Mouse (Mus musculus) kidney, embryonic 16.5 days (tissue): ENCODE measurements around the gene Sbf1. TPM values are rescaled to one million over a fixed set of nuclear protein-coding genes. Genes with fewer than 3 reads are reported as not detected.

Source experiments
- ATAC-seq: fragments of 200-750 bp; cut with Nextera tagmentation; 2 replicates; pipeline ENCODE4 v1.8.0; 2017; ENCODE audit warnings: moderate TSS enrichment; ENCODE audit not compliant: low FRiP score, low TSS enrichment
- H3K27ac ChIP-seq: fragments of 300-500 bp; sonication (generic); 2 replicates; pipeline ENCODE4 v1.5.1; 2014; ENCODE audit warnings: low read length
- H3K27me3 ChIP-seq: fragments of 300-500 bp; sonication (generic); 2 replicates; pipeline ENCODE4 v1.6.1; 2014; ENCODE audit warnings: low read length, control low read depth, mixed read lengths; ENCODE audit not compliant: insufficient read depth
- H3K36me3 ChIP-seq: fragments of 300-500 bp; sonication (generic); 2 replicates; pipeline ENCODE4 v1.6.1; 2014; ENCODE audit warnings: low read length, control low read depth, mixed read lengths; ENCODE audit not compliant: insufficient read depth
- H3K4me1 ChIP-seq: fragments of 300-500 bp; sonication (generic); 2 replicates; pipeline ENCODE4 v1.6.1; 2014; ENCODE audit warnings: low read length, control low read depth, mixed read lengths; ENCODE audit not compliant: insufficient read depth
- H3K4me2 ChIP-seq: fragments of 300-500 bp; sonication (generic); replicated peaks from 2 replicates; pipeline ENCODE4 v1.6.1; 2014; ENCODE audit warnings: low read depth, low read length
- H3K4me3 ChIP-seq: fragments of 300-500 bp; sonication (generic); 2 replicates; pipeline ENCODE4 v1.5.1; 2014; ENCODE audit warnings: mild to moderate bottlenecking, low read length
- H3K9ac ChIP-seq: fragments of 300-500 bp; sonication (generic); replicated peaks from 2 replicates; pipeline ENCODE4 v1.6.1; 2014; ENCODE audit warnings: low read length
- H3K9me3 ChIP-seq: fragments of 300-500 bp; sonication (generic); 2 replicates; pipeline ENCODE4 v1.6.1; 2016; ENCODE audit warnings: low read length, control low read depth
- WGBS: fragments of 180-500 bp; shearing (Covaris S2); extraction: QIAGEN DNeasy Blood & Tissue Kit; methylation state at CpG from one replicate; pipeline ENCODE4 v1.1.7; 2014; 5-methylcytosine and 5-hydroxymethylcytosine counted together
- polyA plus RNA-seq: library from polyadenylated mRNA; unstranded; fragments of >200 nt; fragmentation: Nextera tagmentation; extraction: Ambion mirVana; gene quantifications from 2 replicates; pipeline ENCODE4 v1.2.1, GENCODE M21; 2015

Gene Sbf1
- polyA plus RNA-seq, 1 experiment from 2014 or later: 49.3 TPM

- 0 out of 2 replicates have a peak overlapping the region, but pooled peaks have one; percentile 38 for H3K4me3 ChIP-seq
- no peak overlapping the region for H3K9ac ChIP-seq
- no peaks in the 10 kb centered on the region for H3K36me3 ChIP-seq
- ATAC-seq: no peak
- H3K4me2 ChIP-seq: peak overlapping the region; percentile 57; the same call in 1 of the 2 replicates
- peaks cover 5% of the 10 kb centered on the region; the same call in 1 of the 2 replicates for H3K4me1 ChIP-seq
- 81% methylated on average over 4 of the region's 4 CpGs for WGBS
- H3K27ac ChIP-seq: no peak overlapping the region
- H3K27me3 ChIP-seq: peaks cover 9% of the 10 kb centered on the region
- no peaks in the 10 kb centered on the region for H3K9me3 ChIP-seq
Observed at GRCm38 (mm10) chr15:89323656-89324055, 8.5 kb upstream of the Sbf1 start.

- ATAC-seq: peak; percentile 67
- 4% methylated on average over 24 of the region's 26 CpGs for WGBS
- Histone ChIP-seq H3K9ac (peak within 1 kb of the TSS; percentile 43), H3K36me3 (no peaks in the 10 kb centered on the region), H3K4me2 (peak within 1 kb of the TSS; percentile 57), H3K27me3 (peaks cover 9% of the 10 kb centered on the region), H3K4me3 (peak within 1 kb of the TSS; percentile 38), H3K27ac (no peak within 1 kb of the TSS), H3K4me1 (peaks cover 5% of the 10 kb centered on the region; the same call in 1 of the 2 replicates), H3K9me3 (no peaks in the 10 kb centered on the region)
Observed at GRCm38 (mm10) chr15:89322670-89323522, 7.8 kb upstream of the Sbf1 start, which contains the start of gene Adm2. Gene Adm2 (plus strand): TSS chr15:89322720.

- WGBS: 83% methylated on average over 8 of the region's 8 CpGs
- no peak for ATAC-seq
- Histone ChIP-seq H3K36me3 (no peaks in the 10 kb centered on the region), H3K4me3 (no peak overlapping the region), H3K27ac (no peak overlapping the region), H3K9me3 (no peaks in the 10 kb centered on the region), H3K4me2 (no peak overlapping the region), H3K9ac (no peak overlapping the region), H3K27me3 (peaks cover 9% of the 10 kb centered on the region), H3K4me1 (peaks cover 5% of the 10 kb centered on the region; the same call in 1 of the 2 replicates)
Observed at GRCm38 (mm10) chr15:89321264-89321663, 6.2 kb upstream of the Sbf1 start.

- Histone ChIP-seq H3K4me3 (no peak overlapping the region), H3K4me1 (peaks cover 18% of the 10 kb centered on the region), H3K36me3 (no peaks in the 10 kb centered on the region), H3K9me3 (no peaks in the 10 kb centered on the region), H3K4me2 (peak overlapping the region; percentile 60; the same call in 1 of the 2 replicates), H3K9ac (no peak overlapping the region), H3K27ac (no peak overlapping the region), H3K27me3 (no peaks in the 10 kb centered on the region)
- WGBS: 74% methylated on average over 11 of the region's 11 CpGs
- no peak for ATAC-seq
Observed at GRCm38 (mm10) chr15:89316146-89316545, 1.0 kb upstream of the Sbf1 start.

- H3K27ac ChIP-seq: 0 out of 2 replicates have a peak overlapping the region, but pooled peaks have one; percentile 28
- no peaks in the 10 kb centered on the region for H3K27me3 ChIP-seq
- WGBS: under 1% methylated on average over 58 of the region's 58 CpGs
Observed at GRCm38 (mm10) chr15:89314511-89315189, 461 bp downstream of the Sbf1 start.

GRCm38 (mm10) chr15:89314107-89314506, 1.0 kb downstream of the Sbf1 start:
- peak overlapping the region; percentile 89 for H3K4me2 ChIP-seq
- H3K4me1 ChIP-seq: peaks cover 18% of the 10 kb centered on the region
- WGBS: 29% methylated on average over 3 of the region's 3 CpGs
- H3K9me3 ChIP-seq: no peaks in the 10 kb centered on the region
- H3K4me3 ChIP-seq: peak overlapping the region; percentile 81
- no peaks in the 10 kb centered on the region for H3K27me3 ChIP-seq
- H3K36me3 ChIP-seq: no peaks in the 10 kb centered on the region
- H3K27ac ChIP-seq: no peak overlapping the region
- H3K9ac ChIP-seq: peak overlapping the region; percentile 79
- ATAC-seq: no peak

More at GRCm38 (mm10) chr15:89314511-89315189, 461 bp downstream of the Sbf1 start:
- peak; percentile 55 for ATAC-seq
- H3K9ac ChIP-seq: peak overlapping the region; percentile 79
- H3K4me1 ChIP-seq: peaks cover 18% of the 10 kb centered on the region
- no peaks in the 10 kb centered on the region for H3K36me3 ChIP-seq
- H3K4me3 ChIP-seq: peak overlapping the region; percentile 81
- no peaks in the 10 kb centered on the region for H3K9me3 ChIP-seq
- H3K4me2 ChIP-seq: peak overlapping the region; percentile 89

GRCm38 (mm10) chr15:89313359-89313758, 1.8 kb downstream of the Sbf1 start:
- ATAC-seq: no peak

GRCm38 (mm10) chr15:89309962-89310498, 5.1 kb downstream of the Sbf1 start:
- 65% methylated on average over 6 of the region's 6 CpGs for WGBS

More at GRCm38 (mm10) chr15:89313359-89313758, 1.8 kb downstream of the Sbf1 start:
- Histone ChIP-seq H3K4me3 (no peak overlapping the region), H3K4me2 (no peak overlapping the region; the same call in 1 of the 2 replicates), H3K9ac (no peak overlapping the region), H3K27ac (no peak overlapping the region), H3K27me3 (no peaks in the 10 kb centered on the region), H3K9me3 (no peaks in the 10 kb centered on the region), H3K4me1 (peaks cover 18% of the 10 kb centered on the region), H3K36me3 (no peaks in the 10 kb centered on the region)
- WGBS: 51% methylated on average over 4 of the region's 4 CpGs

GRCm38 (mm10) chr15:89308406-89309139, 6.5 kb downstream of the Sbf1 start:
- ATAC-seq: no peak
- Histone ChIP-seq H3K27ac (no peak overlapping the region), H3K4me1 (peaks cover 9% of the 10 kb centered on the region), H3K9me3 (no peaks in the 10 kb centered on the region), H3K4me2 (no peak overlapping the region), H3K36me3 (peaks cover 27% of the 10 kb centered on the region), H3K9ac (no peak overlapping the region), H3K27me3 (no peaks in the 10 kb centered on the region), H3K4me3 (no peak overlapping the region)
- 79% methylated on average over 7 of the region's 7 CpGs for WGBS

More at GRCm38 (mm10) chr15:89309962-89310498, 5.1 kb downstream of the Sbf1 start:
- Histone ChIP-seq H3K4me2 (no peak overlapping the region), H3K27me3 (no peaks in the 10 kb centered on the region), H3K36me3 (peaks cover 16% of the 10 kb centered on the region), H3K9ac (no peak overlapping the region), H3K4me1 (peaks cover 18% of the 10 kb centered on the region), H3K27ac (no peak overlapping the region), H3K9me3 (no peaks in the 10 kb centered on the region), H3K4me3 (no peak overlapping the region)
- ATAC-seq: no peak
